Mouse (Mus musculus) testis, postnatal 10 days (tissue): Measurements from ENCODE around the gene Gja5.
A peak's percentile ranks its signal among the peaks of the same experiment; 100 is the strongest.

Experiments used
- DNase-seq: peaks from one replicate; pipeline ENCODE4 v3.0.0; 2021; ENCODE audit warnings: low spot score

The Gja5 gene

DNA sequence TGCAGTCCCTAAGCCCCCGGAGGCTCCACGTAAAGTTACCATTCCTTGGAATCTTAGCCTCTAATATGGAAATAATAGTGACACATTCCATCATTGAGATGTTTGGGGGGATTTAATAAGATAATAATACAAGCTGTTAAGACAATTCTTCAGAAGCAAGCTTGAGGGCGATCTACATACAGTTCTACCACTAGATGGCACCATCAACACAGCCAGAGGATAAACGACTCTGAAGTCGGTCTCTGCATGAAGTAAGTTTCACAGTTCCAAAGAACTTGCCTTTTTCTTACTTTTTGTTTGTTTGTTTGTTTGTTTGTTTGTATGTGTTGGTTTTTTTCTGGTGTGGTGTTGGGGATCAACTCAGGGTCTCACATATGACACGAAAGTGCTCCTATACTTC lies 31.7 kb downstream of the Gja5 start:
- DNase-seq: no peak

GRCm38 (mm10) chr3:96937606-96938005 lies 33.1 kb downstream of the Gja5 start:
- no peak for DNase-seq

DNA sequence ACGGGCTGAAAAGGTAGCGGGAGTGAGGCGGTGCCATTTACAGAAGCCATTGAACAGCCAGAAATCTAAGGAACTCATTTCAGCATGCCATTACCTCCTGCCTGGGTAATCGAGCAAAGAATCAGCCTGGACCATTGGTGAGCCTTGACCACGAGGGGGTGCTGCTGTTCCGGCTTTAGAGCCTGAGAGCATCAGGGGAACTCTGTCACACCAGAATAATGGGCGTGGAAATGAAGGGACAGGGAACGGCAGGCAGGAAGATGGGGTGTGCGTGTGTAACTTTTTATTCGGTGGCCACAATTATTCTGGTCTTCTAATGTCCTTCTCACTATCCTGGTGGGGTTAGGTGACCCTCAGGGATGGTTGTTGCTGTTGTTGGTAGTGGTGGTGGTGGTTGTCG lies 34.2 kb downstream of the Gja5 start:
- DNase-seq: peak; percentile 94

DNA sequence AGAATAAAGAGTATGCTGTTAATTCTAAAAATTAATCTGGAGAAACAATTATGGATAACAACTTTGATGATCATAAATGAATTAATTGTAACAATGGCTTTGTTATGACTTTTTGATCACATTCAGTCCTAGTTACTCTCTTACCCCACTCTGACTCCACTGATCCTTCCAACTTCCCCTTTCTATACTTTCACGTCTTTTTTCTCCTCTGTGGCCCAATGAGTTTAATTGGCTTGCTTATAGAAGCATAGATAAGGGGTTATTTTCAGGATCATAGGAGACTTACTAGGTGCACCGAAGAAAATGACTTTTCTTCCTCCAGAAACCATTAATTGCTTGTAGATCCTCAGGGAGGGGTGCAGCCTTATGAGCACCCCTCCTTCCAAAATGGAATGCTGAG lies 38.2 kb downstream of the Gja5 start:
- DNase-seq: no peak

GRCm38 (mm10) chr3:96953489-96954233 lies 49.2 kb downstream of the Gja5 start:
- DNase-seq: no peak

DNA sequence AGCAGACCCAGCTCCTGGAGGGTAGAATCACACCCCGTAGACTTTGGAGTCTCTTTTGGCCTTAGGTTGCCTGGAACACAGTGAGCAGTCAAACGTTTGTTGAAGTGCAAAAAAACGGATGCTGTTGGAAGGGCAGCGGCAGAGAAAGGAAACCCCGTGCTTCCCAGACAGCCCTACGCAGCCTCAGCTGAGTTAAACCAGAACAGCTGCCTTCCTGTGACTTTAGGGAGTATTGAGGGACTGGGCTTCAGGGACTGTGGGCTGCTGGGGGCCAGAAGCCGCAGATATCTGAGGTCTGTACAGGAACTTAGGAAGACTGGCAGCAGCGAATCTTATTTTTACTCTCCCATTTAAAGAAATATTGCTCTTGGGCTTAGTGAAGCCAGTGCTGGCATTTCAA lies 56.1 kb downstream of the Gja5 start:
- no peak for DNase-seq

- peak; percentile 21 for DNase-seq
Observed at GRCm38 (mm10) chr3:96963088-96964034, 58.9 kb downstream of the Gja5 start.

DNA sequence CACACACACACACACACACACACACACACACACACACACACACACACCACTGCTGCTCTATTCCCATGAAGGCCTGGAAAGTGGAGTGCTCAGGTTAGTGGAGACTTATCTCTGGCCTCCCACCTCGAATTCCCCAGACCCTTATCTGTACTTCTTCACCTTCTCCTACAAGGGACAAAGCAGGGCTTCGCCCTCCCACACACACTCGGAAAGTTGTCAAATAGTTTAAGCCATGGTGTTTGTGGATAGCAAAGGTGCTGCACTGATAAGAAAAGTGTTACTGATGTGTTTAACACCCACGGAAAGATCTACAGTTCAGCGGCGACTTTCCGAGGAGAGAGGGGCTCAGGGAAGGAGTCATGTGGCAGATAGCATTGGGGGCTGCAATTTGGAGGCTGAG lies 66.5 kb downstream of the Gja5 start:
- DNase-seq: no peak

- no peak for DNase-seq
Observed at GRCm38 (mm10) chr3:96974467-96974866, 70.0 kb downstream of the Gja5 start.

DNA sequence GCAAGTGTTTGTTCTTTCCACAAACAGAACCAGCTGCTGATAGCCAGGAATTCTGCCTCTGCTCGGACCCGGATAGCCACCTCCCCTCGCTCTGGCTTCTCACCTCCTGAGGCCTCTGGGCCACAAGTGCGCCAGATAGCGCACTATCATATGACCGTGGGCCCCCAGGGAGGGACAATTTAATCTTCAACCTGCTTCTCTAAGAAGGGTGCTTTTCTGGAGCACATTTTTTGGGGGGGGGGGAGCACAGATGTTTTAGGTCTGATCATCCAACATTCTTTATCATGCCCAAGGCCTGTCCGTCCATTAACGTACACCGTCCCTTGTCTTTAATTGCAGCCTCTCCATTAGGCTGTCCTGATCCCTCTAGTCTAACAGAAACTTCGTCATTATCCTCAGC lies 71.1 kb downstream of the Gja5 start:
- DNase-seq: no peak

DNA sequence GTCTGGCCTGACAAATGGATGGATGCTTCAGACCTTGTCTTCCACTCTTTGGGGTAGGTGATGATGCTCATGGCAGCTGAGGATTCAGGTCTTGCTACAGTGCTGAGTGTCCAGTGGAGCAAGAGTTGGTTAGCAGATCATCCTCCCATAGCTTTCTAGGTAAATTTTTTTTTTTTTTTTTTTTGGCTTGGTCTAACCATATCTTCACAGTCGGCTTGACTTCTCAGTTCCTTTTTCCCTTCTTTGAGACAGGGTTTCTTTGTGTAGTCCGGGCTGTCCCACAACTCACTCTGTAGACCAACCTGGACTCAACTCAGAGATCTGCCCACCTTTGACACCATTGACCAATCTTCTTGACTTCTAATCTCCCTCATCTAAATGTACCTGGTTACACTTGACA lies 73.0 kb downstream of the Gja5 start:
- DNase-seq: no peak

DNA sequence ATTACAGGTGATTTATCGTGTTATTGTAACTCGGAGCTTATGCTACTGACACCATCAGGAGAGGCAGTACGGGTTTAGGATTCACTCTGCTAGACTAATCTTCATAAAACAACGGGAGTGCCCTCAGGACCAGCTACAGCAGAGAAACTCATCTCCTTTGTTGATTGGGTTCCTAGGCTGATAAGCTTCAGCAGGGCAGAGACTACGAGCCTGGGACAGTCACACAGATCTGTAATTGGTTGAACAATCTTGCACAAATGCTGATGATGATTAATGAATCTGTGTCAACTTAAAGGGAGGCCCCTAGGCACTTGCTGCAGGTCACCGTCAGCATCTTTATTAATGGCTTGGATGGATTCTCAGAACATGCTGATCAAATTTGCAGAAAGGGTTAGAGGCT lies 74.0 kb downstream of the Gja5 start:
- no peak for DNase-seq

- DNase-seq: no peak
Observed at GRCm38 (mm10) chr3:96979020-96979419, 74.5 kb downstream of the Gja5 start.

DNA sequence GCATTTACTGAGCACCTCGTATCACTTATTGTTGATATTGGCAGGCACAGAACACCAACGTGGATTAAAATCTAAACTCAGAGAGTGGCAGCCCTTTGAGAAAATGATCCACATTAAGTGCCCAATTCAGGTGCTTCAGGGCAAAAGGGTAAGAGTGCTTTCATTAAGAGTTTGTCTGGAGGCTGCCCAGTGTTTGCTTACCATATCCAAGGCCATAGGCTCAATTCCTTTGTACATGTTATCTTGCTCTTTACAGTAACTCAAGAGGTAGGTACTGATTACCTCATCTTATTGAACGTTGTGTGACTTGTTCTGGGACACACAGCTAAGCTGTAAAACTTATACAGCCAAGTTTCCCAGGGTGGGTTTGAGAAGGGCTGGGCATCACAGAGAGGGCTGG lies 77.3 kb downstream of the Gja5 start:
- no peak for DNase-seq

DNA sequence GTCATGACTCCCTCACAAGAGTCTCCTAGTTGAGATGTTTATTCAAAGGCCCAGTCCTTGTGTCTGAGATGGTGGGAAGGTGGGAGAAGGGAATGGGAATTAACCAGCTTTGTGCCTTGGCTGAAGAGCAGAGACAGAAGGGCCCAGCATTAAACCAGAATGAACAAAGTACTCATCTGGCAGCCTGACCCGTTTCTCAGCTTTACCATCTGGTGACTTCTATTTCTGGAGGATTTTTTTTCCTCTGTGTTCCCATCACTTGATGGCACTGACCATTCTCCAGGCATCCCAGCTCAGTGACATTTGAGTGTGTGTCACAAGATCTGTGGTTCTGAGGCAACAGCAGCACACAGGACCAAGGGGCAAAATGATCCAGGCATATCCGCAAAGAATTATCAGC lies 78.2 kb downstream of the Gja5 start:
- DNase-seq: no peak

GRCm38 (mm10) chr3:96992526-96992925 lies 88.0 kb downstream of the Gja5 start:
- DNase-seq: no peak

GRCm38 (mm10) chr3:96997770-96998169 lies 93.3 kb downstream of the Gja5 start:
- DNase-seq: no peak

- DNase-seq: no peak
Observed at GRCm38 (mm10) chr3:97003111-97003510, 98.6 kb downstream of the Gja5 start.

DNA sequence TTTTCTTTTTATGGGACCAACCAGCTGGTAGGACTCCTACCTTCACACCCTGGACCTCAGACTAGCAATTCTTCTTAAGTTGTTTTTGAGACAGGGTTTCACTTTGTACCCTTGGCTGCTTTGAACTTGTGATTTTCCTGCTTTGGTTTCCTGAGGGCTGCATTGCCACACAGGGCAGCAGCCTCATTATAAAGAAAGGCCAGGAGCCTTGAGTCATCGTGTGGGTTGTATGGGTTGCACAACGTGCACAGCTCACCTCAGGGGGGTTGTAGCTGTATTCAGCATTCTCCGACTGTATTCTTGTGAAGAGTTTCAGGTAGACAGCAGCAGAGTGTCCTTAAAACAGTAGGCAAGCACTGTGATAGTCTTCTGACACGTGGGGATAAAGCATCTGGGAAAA lies 100.0 kb downstream of the Gja5 start:
- no peak for DNase-seq

GRCm38 (mm10) chr3:97007010-97007448 lies 102.5 kb downstream of the Gja5 start:
- DNase-seq: no peak

GRCm38 (mm10) chr3:97025226-97025625 lies 120.7 kb downstream of the Gja5 start:
- DNase-seq: no peak

DNA sequence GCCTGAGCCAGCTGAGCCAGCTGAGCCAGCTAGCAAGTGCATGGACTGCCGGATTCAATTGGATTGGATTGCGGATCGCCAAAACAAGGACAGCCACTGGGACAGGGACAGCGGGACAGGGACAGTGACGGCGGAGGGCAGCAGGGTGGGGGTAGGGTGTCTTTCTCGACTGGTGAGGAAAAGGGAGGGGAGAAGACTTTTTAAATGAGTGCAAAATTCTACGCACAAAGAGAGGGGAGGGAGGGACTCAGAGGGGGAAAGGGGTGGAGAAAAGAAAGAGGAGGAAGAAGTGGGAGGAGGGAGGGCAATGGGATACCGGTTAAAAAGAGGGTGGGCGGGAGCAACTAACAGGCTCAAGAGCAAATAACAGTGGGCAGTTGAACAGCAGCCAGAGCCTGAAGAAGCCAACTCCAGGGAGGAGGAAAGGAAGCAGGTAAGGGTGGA lies 127.6 kb downstream of the Gja5 start:
- no peak for DNase-seq

GRCm38 (mm10) chr3:97035558-97035957 lies 131.1 kb downstream of the Gja5 start:
- no peak for DNase-seq
